Mouse (Mus musculus): Measurements from ENCODE around the gene Arpc5.
A peak's percentile ranks its signal among the peaks of the same experiment; 100 is the strongest.
"Not testable (repeated sequence)": the region's sequence is repeated elsewhere in the genome, so short reads cannot be mapped to it uniquely, and the experiment has no call there.

Arpc5 gene

DNA sequence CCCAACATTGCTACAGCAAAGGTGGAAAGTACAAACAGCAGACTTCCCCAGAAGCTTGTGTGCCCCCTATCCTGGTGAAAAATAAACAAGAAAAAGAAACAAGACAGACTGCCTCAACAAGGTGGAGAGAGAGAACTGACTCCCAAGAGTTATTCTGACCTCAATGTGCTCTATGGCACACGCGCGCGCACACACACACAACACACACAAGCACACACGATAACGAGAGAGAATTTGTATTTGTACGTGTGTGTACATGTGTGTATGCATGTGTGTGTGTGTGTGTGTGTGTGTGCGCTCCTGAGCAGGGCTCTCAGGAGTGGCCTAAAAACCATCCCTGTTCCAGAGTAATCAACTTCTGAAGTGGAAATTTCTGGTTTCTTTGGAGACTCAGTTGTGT is 18.3 kb downstream of the Arpc5 start:
- no peak for DNase-seq

- DNase-seq: not testable (repeated sequence)
These were observed 19.1 kb downstream of the Arpc5 start for GRCm38 (mm10) chr1:152785446-152785845.

- DNase-seq: no peak
These were observed 20.6 kb downstream of the Arpc5 start for GRCm38 (mm10) chr1:152786953-152787352.

GRCm38 (mm10) chr1:152788121-152788660 is 21.8 kb downstream of the Arpc5 start:
- no peak for DNase-seq

- peak; percentile 45 for DNase-seq
These were observed 23.9 kb downstream of the Arpc5 start for GRCm38 (mm10) chr1:152790254-152790653.

DNA sequence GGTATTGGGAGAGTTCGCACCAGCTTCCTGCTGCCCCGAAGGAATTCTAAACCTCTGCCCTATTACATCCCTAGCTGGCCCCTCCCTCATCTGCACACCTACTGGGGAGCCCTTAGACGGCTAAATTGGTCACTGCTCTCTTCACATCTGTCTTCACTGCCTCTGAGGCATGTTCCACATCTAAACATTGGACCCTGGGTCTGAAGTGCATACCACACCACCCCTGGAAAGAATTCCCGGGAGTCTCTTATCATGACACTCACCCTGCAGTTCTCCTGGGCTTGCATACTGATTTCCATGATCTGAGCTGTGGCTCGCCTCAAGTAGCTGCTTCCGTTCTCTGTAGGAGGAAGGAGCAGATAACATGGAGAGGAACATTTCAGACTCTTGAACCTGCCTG is 24.5 kb downstream of the Arpc5 start:
- DNase-seq: no peak

GRCm38 (mm10) chr1:152791269-152791668 is 24.9 kb downstream of the Arpc5 start:
- DNase-seq: no peak

- DNase-seq: no peak
These were observed 26.6 kb downstream of the Arpc5 start for GRCm38 (mm10) chr1:152792736-152793494.

GRCm38 (mm10) chr1:152793495-152794130 is 27.3 kb downstream of the Arpc5 start:
- no peak for DNase-seq

DNA sequence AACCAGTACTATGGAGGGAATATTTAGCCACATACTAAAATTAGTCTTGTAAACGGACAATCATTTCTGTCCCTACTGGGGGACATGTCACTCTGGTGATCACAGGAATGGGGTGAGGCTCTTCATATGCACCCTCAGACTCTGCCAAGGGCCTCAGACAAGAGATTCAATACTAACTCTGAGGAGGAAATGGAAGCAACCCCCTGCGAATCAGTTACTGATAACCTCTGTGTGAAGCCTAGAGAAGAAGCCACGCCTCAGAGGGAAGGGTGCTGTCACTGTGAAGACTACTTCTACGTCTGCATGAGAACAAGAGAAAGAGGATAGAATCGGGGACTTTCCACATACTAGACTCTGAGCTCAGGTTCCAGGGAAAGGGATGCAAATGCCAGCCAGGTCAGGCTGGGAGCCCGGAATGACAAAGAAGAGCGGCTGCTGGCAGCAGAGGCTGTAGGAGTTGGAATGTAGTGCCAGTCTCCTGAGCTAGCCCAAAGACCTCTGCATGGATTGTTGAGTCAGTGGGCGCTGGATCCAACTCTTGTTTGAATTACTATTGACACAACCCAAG is 29.4 kb downstream of the Arpc5 start:
- no peak for DNase-seq

DNA sequence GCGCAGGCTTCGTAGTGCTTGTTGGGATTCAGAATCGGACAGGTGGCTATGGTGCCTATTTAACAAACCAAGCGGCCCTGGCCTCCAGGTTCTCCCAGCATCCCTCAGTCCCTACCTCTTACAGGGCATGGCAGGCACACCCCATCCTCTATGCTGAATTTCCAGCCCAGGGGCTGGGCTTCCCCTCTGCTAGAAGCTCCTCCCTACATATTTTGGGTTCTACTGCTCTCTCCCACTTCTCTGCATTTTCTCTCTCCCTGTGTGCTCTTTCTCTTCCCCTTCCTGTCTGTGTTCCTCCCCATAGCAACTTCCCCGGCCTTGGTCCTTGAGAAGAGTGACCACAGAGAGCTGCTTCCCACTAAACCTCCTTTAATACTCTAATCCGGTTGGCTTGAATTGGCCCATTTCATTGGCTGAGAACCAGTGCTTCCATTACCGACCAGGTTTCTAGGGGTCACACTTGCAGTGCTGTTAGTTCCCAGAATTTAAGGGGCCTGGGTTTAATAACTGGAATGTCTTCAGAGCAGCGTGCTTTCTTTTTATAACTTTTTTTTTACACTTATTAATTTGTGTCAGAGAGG is 30.4 kb downstream of the Arpc5 start:
- DNase-seq: no peak

- DNase-seq: no peak
These were observed 31.8 kb downstream of the Arpc5 start for GRCm38 (mm10) chr1:152798125-152798524.

GRCm38 (mm10) chr1:152799897-152800296 is 33.6 kb downstream of the Arpc5 start, which contains the start of gene Ncf2:
Gene Ncf2 (plus strand): TSS chr1:152800194.
- no peak for DNase-seq

DNA sequence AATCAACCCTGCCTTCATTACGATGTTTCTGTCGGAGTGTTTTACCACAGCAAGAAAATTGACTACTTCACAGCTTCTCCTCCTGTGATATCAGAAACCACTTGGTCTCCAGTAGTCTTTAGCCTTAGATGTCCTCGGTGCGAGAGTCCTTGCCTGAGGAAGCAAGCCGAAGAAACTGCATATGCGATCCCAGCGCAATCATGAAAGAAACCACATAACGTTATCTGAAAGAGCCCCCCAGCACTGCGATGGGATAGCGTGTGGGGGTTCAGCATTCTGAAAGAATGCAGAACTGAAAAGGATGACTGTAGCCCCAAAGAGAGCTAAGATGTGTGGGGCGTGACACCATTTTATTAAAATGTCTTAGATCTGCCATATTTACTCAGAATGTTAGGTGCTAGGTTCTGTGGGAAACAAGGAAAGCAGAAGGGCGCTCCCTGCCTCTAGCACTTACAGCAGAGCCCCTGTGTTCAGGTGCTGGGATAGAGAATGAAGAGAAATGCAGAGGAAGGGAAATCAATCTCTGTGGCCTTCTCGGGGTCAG is 34.4 kb downstream of the Arpc5 start:
- DNase-seq: no peak

DNA sequence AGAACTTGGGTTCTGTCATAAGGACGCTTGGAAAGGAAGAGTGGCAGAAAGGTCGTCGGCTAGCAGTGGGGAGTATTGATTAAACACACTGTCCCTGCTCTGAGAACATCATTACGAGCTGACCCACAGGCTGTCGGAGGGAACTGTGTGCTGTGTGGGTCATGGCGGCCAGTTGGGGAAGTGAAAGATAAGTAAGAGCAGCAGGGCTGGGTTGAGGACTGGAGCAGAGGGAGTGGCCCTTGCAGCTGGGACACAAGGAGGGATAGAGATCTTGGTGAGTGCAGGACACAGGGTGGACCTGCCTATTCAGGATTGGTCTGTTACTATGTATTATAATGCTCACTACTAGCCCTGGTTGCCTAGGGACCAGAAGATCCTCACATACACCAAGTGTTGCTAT is 38.6 kb downstream of the Arpc5 start:
- no peak for DNase-seq

GRCm38 (mm10) chr1:152807619-152808391 is 41.5 kb downstream of the Arpc5 start:
- DNase-seq: no peak

DNA sequence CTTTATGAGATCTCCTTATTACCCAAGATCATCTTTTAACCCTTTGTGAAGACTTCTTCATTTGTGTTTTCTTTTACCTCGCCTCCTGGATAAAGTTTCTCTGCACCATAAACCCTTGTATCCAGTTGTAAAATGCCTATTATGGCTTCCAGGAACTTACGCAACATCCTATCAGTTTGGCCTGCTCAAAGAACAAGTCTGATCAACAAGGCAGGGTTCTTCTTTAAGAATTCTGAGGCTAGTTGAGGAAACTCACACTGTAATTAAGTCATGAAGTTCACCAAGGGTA is 42.0 kb downstream of the Arpc5 start:
- no peak for DNase-seq

- no peak for DNase-seq
These were observed 43.4 kb downstream of the Arpc5 start for GRCm38 (mm10) chr1:152809541-152810252.

- DNase-seq: no peak
These were observed 44.4 kb downstream of the Arpc5 start for GRCm38 (mm10) chr1:152810533-152811439.

GRCm38 (mm10) chr1:152815265-152815701 is 48.9 kb downstream of the Arpc5 start:
- DNase-seq: no peak

Data from kidney, adult 18-20 months (tissue).